Mouse (Mus musculus): Measurements from ENCODE around the gene Cbfa2t3.

Gene Cbfa2t3

DNA sequence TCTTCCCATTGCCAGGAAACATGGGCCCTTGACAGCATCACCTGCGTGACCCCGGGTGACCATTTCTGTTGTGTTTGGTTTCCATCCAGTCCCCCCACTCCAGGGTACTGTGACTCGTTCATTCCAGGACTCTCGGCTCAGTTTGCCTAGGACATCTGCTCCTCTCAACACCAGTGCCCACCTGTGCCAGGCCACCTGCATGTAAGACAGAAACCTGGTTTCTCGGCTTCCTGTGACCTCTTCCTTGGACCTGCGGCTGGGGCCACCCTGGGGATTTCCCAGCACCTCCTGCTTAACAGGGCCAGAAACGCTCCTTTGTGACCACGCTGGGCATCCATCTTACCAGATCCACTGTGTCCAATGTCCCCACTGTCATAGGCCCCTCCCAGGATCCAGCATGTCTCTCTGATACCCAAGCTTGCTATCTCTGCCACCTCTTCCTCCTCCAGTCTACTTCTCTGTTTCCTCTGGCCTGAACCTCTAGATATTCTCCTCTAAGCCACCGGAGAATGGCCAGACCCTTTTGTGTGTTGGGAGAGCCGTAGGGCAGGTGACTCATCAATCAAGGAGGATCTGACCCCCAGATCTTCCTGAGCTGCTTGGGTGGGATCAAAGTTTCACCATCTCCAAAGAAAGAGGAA, 19.1 kb upstream of the Cbfa2t3 start:
- no peak for DNase-seq

- no peak for DNase-seq
Measured at GRCm38 (mm10) chr8:122716566-122716965, 17.7 kb upstream of the Cbfa2t3 start.

DNA sequence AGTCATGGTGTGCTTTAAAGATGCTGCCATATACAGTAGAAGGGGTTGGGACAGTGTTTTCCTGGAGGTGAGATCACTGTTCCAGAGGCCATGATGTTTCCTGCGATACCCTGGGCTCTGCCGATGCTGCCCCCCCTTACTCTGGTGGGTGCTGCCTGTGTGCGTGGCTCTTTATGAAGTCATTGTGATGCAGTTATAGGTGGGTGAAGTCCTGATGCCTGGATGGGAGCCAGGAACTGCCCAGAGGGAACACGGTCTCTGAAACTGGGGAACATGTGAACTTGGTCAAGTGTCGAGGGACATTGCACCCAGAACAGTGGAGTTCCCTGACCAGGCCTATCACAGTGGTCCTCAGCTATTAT, 14.2 kb upstream of the Cbfa2t3 start:
- no peak for DNase-seq

- no peak for DNase-seq
Measured at GRCm38 (mm10) chr8:122712411-122713156, 13.7 kb upstream of the Cbfa2t3 start.

- no peak for DNase-seq
Measured at GRCm38 (mm10) chr8:122711891-122712365, 13.0 kb upstream of the Cbfa2t3 start.

GRCm38 (mm10) chr8:122711480-122711879, 12.6 kb upstream of the Cbfa2t3 start:
- no peak for DNase-seq

- DNase-seq: peak; percentile 65 to 75
Measured at GRCm38 (mm10) chr8:122709340-122710111, 10.6 kb upstream of the Cbfa2t3 start.

DNA sequence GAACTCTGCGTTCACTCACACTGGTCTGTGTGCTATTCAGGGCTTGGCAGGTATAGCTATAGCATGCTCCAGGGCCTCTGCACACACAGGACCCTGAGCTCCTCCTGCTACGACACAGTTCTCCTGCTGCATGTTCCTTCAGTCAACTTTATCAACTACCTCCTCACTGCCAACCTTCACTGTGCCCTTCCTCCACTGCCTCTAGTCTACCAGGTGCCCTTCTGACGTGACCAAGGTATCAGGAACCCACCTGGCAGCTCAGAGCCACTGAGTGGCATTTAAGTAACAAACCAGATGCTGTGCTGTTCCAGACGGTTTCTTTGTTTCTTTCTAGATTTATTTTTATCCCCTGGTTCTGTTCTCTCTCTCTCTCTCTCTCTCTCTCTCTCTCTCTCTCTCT, 8.3 kb upstream of the Cbfa2t3 start:
- DNase-seq: no peak

DNA sequence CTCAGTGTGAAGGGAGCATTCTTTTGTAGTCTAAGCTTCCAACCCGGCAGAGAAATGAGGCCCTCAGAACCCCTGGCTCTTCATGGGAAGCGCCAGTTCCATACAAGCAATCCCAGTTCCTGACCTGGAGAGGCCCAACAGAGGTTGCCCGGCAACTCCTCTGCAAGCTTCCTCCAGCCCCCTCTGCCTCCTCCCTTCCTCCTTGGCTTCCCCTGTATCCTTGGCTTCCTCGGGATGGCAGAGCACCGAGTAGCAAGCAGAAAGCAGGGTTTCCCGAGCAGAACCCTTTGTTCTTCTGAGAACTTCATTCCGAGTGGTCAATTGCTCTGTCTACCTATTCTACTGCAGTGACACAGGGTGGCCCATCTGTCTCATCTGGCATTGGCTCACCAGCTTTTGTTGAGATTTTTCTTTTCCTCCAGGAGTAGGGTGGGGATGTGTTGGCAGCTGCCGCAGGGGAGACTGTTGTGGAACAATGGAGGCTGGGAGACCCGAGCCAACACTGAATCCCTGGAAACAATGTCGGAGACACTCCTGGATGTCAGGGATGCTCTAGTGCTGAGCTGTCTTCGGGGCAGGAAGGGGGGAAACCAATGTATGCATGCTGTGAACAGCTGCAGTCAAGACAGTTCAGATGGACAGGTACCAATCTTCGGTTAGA, 7.1 kb upstream of the Cbfa2t3 start:
- DNase-seq: no peak

GRCm38 (mm10) chr8:122704612-122705011, 5.7 kb upstream of the Cbfa2t3 start:
- DNase-seq: no peak

- DNase-seq: no peak
Measured at GRCm38 (mm10) chr8:122702957-122703356, 4.0 kb upstream of the Cbfa2t3 start.

DNA sequence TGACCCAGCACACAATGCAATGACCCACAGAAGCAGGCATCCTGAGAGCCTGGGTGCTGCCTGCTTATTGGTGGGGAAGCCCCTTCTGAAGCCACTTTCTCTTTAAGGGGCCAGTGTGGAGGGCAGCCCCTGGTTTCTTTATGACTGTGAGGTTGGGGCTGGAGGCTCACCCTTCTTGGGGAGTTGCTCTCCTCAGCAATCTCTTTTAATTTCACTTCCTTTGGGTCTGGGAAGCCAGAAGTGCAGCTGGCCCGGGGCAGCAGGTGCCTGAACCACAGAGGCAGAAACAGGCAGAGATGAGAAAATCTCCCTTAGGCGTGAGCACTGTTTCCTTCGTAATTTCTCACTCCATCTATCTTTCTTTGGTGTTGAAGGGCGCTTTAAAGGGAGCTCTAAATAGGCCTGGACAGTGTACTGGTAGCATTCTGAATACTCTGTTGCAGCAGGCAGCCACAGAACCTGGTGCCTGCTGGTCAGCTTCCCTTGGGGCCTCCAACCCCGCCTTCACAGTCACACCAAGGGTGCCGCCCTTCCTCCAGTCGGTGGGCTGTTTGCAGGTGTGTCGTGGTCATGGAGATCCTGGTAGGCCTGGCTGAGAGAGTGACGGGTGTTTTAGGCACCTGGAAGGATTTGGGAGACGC, 3.5 kb upstream of the Cbfa2t3 start:
- DNase-seq: no peak

GRCm38 (mm10) chr8:122701441-122702185, 2.7 kb upstream of the Cbfa2t3 start:
- no peak for DNase-seq

DNA sequence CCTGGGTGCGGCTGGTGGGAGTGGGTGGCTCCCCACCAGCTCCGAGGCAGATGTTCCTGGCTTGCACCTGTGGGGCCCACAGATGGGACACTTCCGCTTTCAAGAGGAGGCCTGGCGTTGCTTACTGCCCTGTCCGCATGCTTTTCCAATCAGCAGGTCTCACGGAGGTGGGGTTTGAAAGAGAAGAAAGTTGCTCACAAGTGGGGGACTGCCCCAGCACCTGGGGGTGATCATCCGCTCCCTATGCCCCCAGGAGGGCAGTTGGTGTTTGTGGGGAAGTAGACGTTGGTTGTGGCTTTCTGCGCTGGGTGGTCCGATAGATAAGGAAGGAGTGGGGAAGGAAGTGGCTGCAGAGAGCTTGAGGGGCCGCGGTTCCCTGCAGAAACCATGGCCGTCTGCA, 1.7 kb upstream of the Cbfa2t3 start:
- no peak for DNase-seq

GRCm38 (mm10) chr8:122698254-122698768, 598 bp downstream of the Cbfa2t3 start:
- no peak for DNase-seq

- DNase-seq: no peak
Measured at GRCm38 (mm10) chr8:122697586-122697985, 1.3 kb downstream of the Cbfa2t3 start.

DNA sequence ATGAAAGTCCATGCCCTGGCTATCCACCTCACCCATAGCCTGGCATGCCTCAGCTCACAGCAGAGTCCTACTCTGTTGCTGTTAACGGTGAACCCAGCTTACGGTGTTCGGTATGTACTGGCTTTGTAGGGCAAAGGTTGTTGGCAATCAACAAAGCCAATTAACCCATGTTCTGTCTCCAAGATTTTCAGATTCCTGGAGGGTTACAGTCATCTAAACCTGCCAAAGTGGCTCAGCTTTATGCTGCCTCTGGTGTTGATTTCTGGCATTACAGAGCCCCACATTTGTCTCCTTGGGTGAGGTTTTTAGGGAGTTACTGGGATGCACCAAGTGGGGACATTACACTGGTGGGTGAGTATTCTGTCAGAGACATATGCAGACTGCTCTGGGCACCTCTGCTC, 1.7 kb downstream of the Cbfa2t3 start:
- DNase-seq: peak; percentile 66 to 79

DNA sequence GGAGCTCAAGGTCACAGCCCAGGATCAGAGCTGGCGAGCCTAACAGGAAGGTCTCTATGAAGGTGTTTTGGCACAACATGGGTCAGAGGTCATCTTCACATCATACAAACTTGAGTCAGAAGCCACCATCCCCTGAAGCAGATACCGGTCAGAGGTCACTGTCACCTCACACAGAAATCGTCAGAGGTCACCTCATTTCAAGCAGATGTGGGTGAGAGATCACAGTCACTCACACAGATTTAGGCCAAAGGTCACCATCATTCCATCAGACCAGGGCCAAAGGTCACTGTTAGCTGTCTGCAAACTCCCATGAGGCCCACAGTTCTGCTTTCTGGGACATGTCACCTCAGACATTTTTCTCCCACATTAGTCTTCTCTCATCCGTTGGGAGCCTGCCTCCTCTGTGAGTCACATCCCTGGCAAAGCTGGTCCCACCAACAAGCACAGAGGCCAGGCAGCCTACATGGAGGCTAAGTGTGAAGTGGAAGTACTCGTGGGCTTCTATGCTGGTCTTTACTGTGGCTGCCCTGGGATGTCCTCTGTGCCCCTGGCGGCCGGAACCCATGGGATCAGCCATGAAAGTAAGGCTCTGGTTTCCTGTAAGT, 3.4 kb downstream of the Cbfa2t3 start:
- DNase-seq: no peak

DNA sequence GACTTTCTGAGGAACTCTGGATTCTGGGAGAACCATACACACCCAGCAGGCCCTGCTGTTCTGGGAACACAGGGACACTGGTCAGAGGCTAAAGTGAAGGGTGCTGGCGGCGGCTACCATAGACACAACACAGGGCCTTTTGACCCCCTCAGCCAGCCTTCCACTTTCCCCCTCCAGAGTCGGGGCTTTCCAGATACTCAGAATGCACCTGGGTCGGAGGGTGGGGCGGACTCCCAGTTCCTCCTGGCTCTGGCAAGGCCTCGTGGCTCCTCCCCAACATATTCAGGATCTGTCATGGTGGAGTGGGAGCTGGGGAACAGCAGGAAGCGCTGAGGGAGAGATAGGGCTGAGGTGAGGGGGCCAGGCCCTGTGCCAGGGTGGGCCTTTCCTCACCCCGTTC, 6.8 kb downstream of the Cbfa2t3 start:
- DNase-seq: no peak

DNA sequence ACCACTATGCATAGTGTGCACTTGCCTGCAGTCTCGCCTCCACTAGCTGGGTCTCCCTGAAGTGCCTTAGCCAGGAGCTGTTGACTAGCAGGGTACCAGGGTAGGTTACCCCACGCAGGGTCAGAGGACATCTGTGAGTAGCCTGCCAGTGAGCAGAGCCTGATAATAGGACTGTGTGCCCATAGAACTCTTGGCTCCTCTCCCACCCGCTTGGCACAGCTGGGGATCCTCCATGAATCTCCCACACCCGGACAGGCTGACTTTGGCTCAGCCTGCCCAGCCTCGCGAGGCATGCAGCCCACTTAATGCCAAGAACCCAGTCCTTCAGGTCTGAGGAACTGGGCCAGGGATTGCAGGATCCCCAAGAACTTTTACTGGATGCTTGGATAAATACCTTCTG, 7.9 kb downstream of the Cbfa2t3 start:
- DNase-seq: peak in 1 of 2 experiments; percentile 49

DNA sequence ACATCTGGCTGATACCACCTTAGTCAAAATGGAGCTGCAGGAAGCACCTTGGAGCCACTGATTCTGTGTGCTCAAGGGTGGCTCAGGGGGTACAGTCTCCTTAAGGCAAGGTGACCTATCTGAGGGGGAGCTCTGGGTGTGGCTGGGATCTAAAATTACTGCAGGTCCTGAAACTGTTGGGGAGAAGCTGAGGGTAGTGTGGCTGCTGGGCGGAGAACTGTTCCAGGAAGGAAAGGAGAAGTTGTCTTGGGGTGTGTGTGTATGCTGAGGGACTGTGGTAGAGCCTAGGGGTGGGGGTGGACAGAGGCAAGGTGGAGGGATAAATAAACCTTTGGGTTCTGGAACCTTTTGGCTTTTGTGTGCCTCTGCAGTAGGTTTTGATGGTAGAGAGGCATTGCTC, 9.6 kb downstream of the Cbfa2t3 start:
- no peak for DNase-seq

All from cerebellum, postnatal 25 days (tissue).